Mouse (Mus musculus) embryonic facial prominence, embryonic 11.5 days (tissue): ENCODE measurements around the gene Bace1. TPM values are rescaled to one million over a fixed set of nuclear protein-coding genes. Genes with fewer than 3 reads are reported as not detected.

Source experiments
- ATAC-seq: fragments of 200-750 bp; cut with Nextera tagmentation; replicated peaks from 2 replicates; pipeline ENCODE4 v1.8.0; 2017; ENCODE audit warnings: low read depth; ENCODE audit not compliant: insufficient number of reproducible peaks, low FRiP score, low TSS enrichment
- DNase-seq: peaks from one replicate; pipeline ENCODE4 v3.0.0-alpha.2; 2015; ENCODE audit warnings: low spot score
- H3K27ac ChIP-seq: fragments of 300-500 bp; sonication (generic); replicated peaks from 2 replicates; pipeline ENCODE4 v1.5.1; 2014; ENCODE audit warnings: mild to moderate bottlenecking, low read depth, low read length, control low read depth
- H3K27me3 ChIP-seq: fragments of 300-500 bp; sonication (generic); 2 replicates; pipeline ENCODE4 v1.6.1; 2014; ENCODE audit warnings: mild to moderate bottlenecking, low read length, moderate library complexity, mixed read lengths; ENCODE audit not compliant: control insufficient read depth, insufficient read depth
- H3K36me3 ChIP-seq: fragments of 300-500 bp; sonication (generic); replicated peaks from 2 replicates; pipeline ENCODE4 v1.6.1; 2014; ENCODE audit warnings: low read depth, mild to moderate bottlenecking, low read length, moderate library complexity, mixed read lengths; ENCODE audit not compliant: control insufficient read depth, insufficient read depth
- H3K4me1 ChIP-seq: fragments of 300-500 bp; sonication (generic); 2 replicates; pipeline ENCODE4 v1.6.1; 2014; ENCODE audit warnings: low read length, mixed read lengths; ENCODE audit not compliant: control insufficient read depth, insufficient read depth
- H3K4me2 ChIP-seq: fragments of 300-500 bp; sonication (generic); 2 replicates; pipeline ENCODE4 v1.6.1; 2014; ENCODE audit warnings: low read depth, mild to moderate bottlenecking, control low read depth, low read length, moderate library complexity
- H3K4me3 ChIP-seq: fragments of 300-500 bp; sonication (generic); 2 replicates; pipeline ENCODE4 v1.5.1; 2014; ENCODE audit warnings: low read depth, low read length, control low read depth
- H3K9ac ChIP-seq: fragments of 300-500 bp; sonication (generic); replicated peaks from 2 replicates; pipeline ENCODE4 v1.6.1; 2014; ENCODE audit warnings: mild to moderate bottlenecking, control low read depth, low read length
- H3K9me3 ChIP-seq: fragments of 300-500 bp; sonication (generic); replicated peaks from 2 replicates; pipeline ENCODE4 v1.6.1; 2016; ENCODE audit warnings: mild to moderate bottlenecking, low read length, inconsistent platforms, mixed read lengths; ENCODE audit not compliant: control insufficient read depth
- WGBS: fragments of 180-500 bp; shearing (Covaris S2); extraction: QIAGEN DNeasy Blood & Tissue Kit; methylation state at CpG from one replicate; pipeline ENCODE4 v1.1.7; 2014; 5-methylcytosine and 5-hydroxymethylcytosine counted together
- polyA plus RNA-seq: library from polyadenylated mRNA; unstranded; fragments of >200 nt; fragmentation: Nextera tagmentation; extraction: Ambion mirVana; gene quantifications from 2 replicates; pipeline ENCODE4 v1.2.1, GENCODE M21; 2014

Gene Bace1
- polyA plus RNA-seq: 17.8 and 22.8 TPM in 2 replicates

DNA sequence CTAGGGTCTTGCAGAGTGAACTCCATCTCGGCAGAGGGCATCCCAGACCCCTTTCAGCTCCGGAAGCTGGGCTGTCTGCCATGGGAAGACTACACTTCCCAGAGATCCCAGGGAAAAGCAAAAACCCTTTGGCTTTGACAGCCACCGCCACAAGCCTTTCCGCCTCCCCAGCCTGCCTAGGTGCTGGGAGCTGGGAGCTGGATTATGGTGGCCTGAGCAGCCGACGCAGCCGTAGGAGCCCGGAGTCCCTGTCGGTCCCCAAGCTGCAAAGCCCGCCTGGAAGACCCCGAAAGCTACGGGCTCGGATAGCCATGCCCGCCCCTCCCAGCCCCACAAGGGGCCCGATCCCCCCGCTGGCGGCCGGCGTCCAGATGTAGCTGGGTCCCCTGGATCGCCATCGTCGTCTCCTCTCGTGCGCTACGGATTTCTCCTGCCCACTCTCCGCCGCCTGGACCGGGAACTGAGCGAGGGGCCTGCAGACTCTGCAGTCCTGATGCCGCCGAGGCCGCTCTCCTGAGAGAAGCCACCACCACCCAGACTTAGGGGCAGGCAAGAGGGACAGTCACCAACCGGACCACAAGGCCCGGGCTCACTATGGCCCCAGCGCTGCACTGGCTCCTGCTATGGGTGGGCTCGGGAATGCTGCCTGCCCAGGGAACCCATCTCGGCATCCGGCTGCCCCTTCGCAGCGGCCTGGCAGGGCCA, at the start of gene Bace1:
TSS of gene Bace1 (plus strand) at position 147 of the 705 bp plus-strand sequence.
- Histone ChIP-seq H3K9ac (peak within 1 kb of the TSS; percentile 82), H3K4me3 (peak within 1 kb of the TSS; percentile 81), H3K9me3 (no peaks in the 10 kb centered on the region), H3K4me1 (no peaks in the 10 kb centered on the region; the same call in 1 of the 2 replicates), H3K4me2 (peak within 1 kb of the TSS; percentile 96), H3K27ac (no peak within 1 kb of the TSS), H3K36me3 (no peaks in the 10 kb centered on the region), H3K27me3 (no peaks in the 10 kb centered on the region)
- ATAC-seq: peak; percentile 85
- peak; percentile 91 for DNase-seq
- under 1% methylated on average over 40 of the region's 40 CpGs for WGBS

DNA sequence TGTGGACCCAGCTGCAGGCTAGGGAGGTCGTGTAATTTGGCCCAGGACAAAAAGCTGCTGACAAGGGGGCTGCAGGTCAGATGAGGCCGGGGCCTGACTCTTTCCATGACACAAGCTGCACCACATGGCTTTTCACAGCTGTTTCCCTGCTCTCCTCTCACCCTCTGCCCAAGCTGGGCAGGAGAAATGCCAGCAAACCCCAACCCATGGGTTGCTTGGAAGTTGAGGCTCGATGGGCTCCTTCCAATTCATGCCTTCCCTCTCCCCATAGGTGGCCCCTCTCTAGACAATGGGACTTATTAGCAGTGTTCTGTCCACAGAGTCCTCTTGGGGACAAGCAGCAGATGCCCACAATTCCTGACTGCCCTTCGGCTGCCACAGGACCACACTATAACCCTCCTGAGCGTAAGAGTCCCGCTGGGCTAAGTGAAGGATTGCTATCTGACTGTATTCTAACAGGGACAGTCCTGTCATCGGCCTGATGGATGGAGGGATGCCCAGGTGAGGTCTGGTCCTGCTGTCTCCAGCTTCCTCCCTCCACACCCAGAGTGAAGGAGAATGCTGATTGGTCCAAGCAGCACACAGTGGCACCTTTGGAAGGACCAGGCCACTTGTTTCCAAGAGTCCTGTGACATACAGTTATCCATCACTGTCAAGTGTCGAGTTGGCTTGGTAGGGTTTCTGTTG, 46.8 kb upstream of the Bace1 start:
- 79% methylated on average over 8 of the region's 8 CpGs for WGBS
- H3K4me1 ChIP-seq: no peaks in the 10 kb centered on the region
- H3K4me3 ChIP-seq: no peak overlapping the region
- no peak overlapping the region for H3K27ac ChIP-seq
- H3K27me3 ChIP-seq: no peaks in the 10 kb centered on the region
- ATAC-seq: no peak
- H3K4me2 ChIP-seq: no peak overlapping the region
- no peak overlapping the region for H3K9ac ChIP-seq
- H3K36me3 ChIP-seq: no peaks in the 10 kb centered on the region
- no peaks in the 10 kb centered on the region for H3K9me3 ChIP-seq
- no peak for DNase-seq

DNA sequence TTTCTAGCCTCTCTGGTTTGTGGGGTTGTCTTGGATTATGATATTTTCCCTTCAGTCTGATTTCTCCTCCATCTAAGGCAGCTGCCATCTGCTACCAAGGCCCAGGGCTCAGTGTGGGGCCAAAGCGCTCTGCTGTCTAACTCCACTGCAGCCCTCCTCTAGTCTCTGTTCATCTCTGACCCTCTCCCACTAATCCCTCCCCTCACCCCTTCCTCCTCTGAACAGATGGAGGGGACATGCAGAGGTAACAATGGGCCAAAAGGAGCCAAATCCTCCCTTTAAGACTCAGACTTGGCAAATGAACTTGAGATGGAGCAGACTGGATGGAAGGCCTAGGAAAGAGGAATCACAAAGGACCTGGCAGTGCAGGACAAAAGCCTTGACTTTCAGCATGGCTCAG, 46.1 kb upstream of the Bace1 start:
- 96% methylated on average over 1 of the region's 1 CpGs for WGBS
- H3K9ac ChIP-seq: no peak overlapping the region
- H3K9me3 ChIP-seq: no peaks in the 10 kb centered on the region
- H3K27ac ChIP-seq: no peak overlapping the region
- ATAC-seq (no peak), DNase-seq (no peak)
- no peak overlapping the region for H3K4me3 ChIP-seq
- H3K4me1 ChIP-seq: no peaks in the 10 kb centered on the region
- H3K27me3 ChIP-seq: no peaks in the 10 kb centered on the region
- no peak overlapping the region for H3K4me2 ChIP-seq
- H3K36me3 ChIP-seq: no peaks in the 10 kb centered on the region

DNA sequence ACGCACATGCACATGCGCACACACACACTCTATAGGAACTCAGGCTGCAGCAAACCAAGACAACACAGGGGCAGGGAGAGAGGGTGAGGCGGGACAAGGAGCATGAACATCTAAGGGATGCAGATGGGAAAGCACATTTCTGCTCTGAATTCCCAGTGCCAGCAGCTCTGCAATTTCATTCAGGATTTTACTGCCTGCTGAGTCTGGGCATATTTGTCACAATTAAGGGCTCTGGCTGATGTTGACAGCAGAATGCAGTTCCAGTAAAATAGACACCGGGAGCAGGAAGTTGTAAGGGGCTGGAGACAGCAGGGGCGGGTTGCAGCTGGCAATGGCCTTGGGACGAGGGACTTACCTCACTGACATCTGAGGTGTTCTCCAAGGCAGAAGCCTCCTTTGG, 44.7 kb upstream of the Bace1 start:
- Histone ChIP-seq H3K9me3 (no peaks in the 10 kb centered on the region), H3K4me2 (no peak overlapping the region), H3K27me3 (no peaks in the 10 kb centered on the region), H3K9ac (no peak overlapping the region), H3K27ac (no peak overlapping the region), H3K4me1 (peaks cover 3% of the 10 kb centered on the region; the same call in 1 of the 2 replicates), H3K4me3 (no peak overlapping the region), H3K36me3 (no peaks in the 10 kb centered on the region)
- no peak for ATAC-seq
- WGBS: 84% methylated on average over 6 of the region's 6 CpGs
- DNase-seq: no peak

DNA sequence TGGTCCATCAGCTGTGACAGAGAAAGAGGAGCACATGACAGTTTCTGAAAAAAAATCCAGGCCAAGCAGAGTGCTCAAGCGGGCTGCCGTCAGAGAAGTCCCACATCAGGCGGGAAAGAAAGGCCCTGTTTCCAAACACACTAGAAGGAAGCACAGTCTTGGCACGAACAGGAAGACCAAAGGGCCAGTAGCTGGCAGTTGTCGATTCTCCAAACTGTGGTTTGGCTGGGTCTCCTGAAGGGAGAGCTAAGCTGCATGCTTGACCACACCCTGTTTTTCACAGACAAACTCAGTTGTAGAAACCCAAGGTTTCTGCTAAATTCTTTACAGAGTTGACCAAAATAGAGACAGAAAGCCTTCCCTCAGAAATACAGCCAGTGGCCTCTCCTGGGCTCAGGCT, 42.7 kb upstream of the Bace1 start:
- H3K9ac ChIP-seq: no peak overlapping the region
- no peaks in the 10 kb centered on the region for H3K36me3 ChIP-seq
- no peaks in the 10 kb centered on the region for H3K27me3 ChIP-seq
- no peak overlapping the region for H3K4me3 ChIP-seq
- H3K9me3 ChIP-seq: no peaks in the 10 kb centered on the region
- 82% methylated on average over 5 of the region's 5 CpGs for WGBS
- ATAC-seq (no peak), DNase-seq (no peak)
- H3K4me1 ChIP-seq: peaks cover 8% of the 10 kb centered on the region
- H3K4me2 ChIP-seq: no peak overlapping the region
- H3K27ac ChIP-seq: no peak overlapping the region

DNA sequence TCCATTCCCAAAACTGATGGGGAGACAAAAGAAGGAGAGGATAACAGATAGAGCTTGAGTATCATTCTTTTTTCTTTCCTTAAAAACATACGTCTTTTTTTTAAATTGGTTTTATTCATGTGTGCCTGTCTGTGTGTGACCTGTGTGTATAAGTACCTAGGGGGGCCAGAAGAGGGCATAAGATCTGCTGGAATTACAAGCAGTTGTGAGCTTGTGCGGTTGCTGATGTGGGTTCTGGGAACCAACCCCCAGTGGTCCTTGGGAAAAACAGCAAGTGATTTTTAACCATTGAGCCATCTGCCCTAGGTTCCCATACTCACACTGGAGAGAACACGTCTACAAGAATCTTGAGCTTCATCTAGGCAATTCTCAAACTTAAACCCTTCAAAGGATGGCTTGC, 41.1 kb upstream of the Bace1 start:
- Histone ChIP-seq H3K4me1 (peaks cover 8% of the 10 kb centered on the region), H3K27me3 (no peaks in the 10 kb centered on the region), H3K9ac (no peak overlapping the region), H3K36me3 (no peaks in the 10 kb centered on the region), H3K4me3 (no peak overlapping the region), H3K9me3 (no peaks in the 10 kb centered on the region), H3K4me2 (no peak overlapping the region), H3K27ac (no peak overlapping the region)
- ATAC-seq (no peak), DNase-seq (no peak)
- 81% methylated on average over 3 of the region's 3 CpGs for WGBS

DNA sequence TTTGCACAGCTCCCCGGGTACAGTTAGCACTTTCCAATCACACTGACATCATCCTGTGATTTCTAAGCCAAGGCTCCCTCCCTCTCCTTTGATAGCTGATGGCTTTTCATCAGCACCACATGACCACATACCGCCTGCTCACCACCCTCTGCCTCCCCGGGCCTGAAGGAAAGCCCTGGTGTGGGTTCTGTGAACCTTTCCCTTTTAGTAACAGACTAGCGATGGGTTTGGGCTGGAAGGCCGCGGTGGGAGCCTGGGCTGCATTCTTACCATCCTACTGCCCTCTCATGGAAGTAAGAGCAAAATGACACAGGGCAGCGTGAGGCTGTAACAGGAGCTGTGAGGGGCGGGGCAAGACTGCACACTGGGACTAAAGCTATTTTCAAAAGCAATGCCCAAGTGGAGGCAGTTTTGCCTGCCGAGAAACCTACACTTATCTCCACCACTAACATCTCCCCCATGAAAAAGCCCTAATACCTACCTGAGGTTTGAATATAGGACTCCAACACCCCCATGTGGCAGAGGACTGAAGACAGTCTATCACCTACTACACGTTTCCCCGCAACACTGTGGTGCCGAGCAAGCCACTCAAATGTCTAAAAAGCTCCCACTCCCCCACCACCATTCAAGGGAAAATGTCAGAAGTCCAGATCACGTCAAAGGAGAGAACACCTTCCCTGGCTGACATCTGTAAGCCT, 39.8 kb upstream of the Bace1 start:
- no peaks in the 10 kb centered on the region for H3K36me3 ChIP-seq
- no peaks in the 10 kb centered on the region for H3K27me3 ChIP-seq
- H3K4me1 ChIP-seq: peaks cover 8% of the 10 kb centered on the region
- DNase-seq (peak; percentile 82), ATAC-seq (peak; percentile 81)
- no peaks in the 10 kb centered on the region for H3K9me3 ChIP-seq
- no peak overlapping the region for H3K4me3 ChIP-seq
- peak overlapping the region; percentile 19; the same call in 1 of the 2 replicates for H3K4me2 ChIP-seq
- 13% methylated on average over 13 of the region's 13 CpGs for WGBS
- H3K27ac ChIP-seq: peak overlapping the region; percentile 47; the same call in 1 of the 2 replicates
- H3K9ac ChIP-seq: no peak overlapping the region; the same call in 1 of the 2 replicates
